Mouse (Mus musculus) heart, embryonic 14.5 days (tissue): ENCODE measurements around the gene Nt5c3. TPM values are rescaled to one million over a fixed set of nuclear protein-coding genes. Genes with fewer than 3 reads are reported as not detected.

ENCODE experiments used
- ATAC-seq: fragments of 200-750 bp; cut with Nextera tagmentation; 2 replicates; pipeline ENCODE4 v1.8.0; 2017; ENCODE audit warnings: low read depth, moderate TSS enrichment; ENCODE audit not compliant: insufficient number of reproducible peaks, insufficient read depth, low FRiP score
- H3K27ac ChIP-seq, 2 experiments: fragments of 200-500 bp in 1 of 2; fragments of 300-500 bp in 1 of 2; sonication (generic) in 1 of 2; replicated peaks in 1 of 2; 2 replicates each; pipeline ENCODE4 v1.5.1; 2012 to 2014; ENCODE audit warnings: low read depth in 2 of 2, low read length in 2 of 2, control low read depth in 1 of 2, mild to moderate bottlenecking in 1 of 2, mixed read lengths in 1 of 2; ENCODE audit not compliant: control insufficient read depth in 1 of 2, insufficient read depth in 1 of 2
- H3K27me3 ChIP-seq: fragments of 300-500 bp; sonication (generic); 2 replicates; pipeline ENCODE4 v1.6.1; 2014; ENCODE audit warnings: mild to moderate bottlenecking, low read length, control low read depth; ENCODE audit not compliant: control insufficient read depth, insufficient read depth
- H3K36me3 ChIP-seq: fragments of 300-500 bp; sonication (generic); 2 replicates; pipeline ENCODE4 v1.6.1; 2014; ENCODE audit warnings: mild to moderate bottlenecking, control low read depth, low read length, mixed read lengths; ENCODE audit not compliant: control insufficient read depth, insufficient read depth
- H3K4me1 ChIP-seq, 2 experiments: fragments of 200-500 bp in 1 of 2; fragments of 300-500 bp in 1 of 2; sonication (generic) in 1 of 2; 2 replicates each; pipeline ENCODE4 v1.6.1; 2012 to 2014; ENCODE audit warnings: low read length in 2 of 2, control low read depth in 1 of 2, mixed read lengths in 1 of 2; ENCODE audit not compliant: control insufficient read depth in 2 of 2, insufficient read depth in 2 of 2
- H3K4me2 ChIP-seq: fragments of 300-500 bp; sonication (generic); 2 replicates; pipeline ENCODE4 v1.6.1; 2014; ENCODE audit warnings: mild to moderate bottlenecking, low read length
- H3K4me3 ChIP-seq, 2 experiments: fragments of 200-500 bp in 1 of 2; fragments of 300-500 bp in 1 of 2; sonication (generic) in 1 of 2; 2 replicates each; pipeline ENCODE4 v1.5.1; 2012 to 2014; ENCODE audit warnings: low read length in 2 of 2, mild to moderate bottlenecking in 2 of 2, control low read depth in 1 of 2, low read depth in 1 of 2, moderate library complexity in 1 of 2; ENCODE audit not compliant: control insufficient read depth in 1 of 2, insufficient read depth in 1 of 2
- H3K9ac ChIP-seq: fragments of 300-500 bp; sonication (generic); 2 replicates; pipeline ENCODE4 v1.6.1; 2014; ENCODE audit warnings: mild to moderate bottlenecking, low read length
- H3K9me3 ChIP-seq: fragments of 300-500 bp; sonication (generic); 2 replicates; pipeline ENCODE4 v1.6.1; 2016; ENCODE audit warnings: low read length, control low read depth; ENCODE audit not compliant: control insufficient read depth
- WGBS: fragments of 180-500 bp; shearing (Covaris S2); extraction: QIAGEN DNeasy Blood & Tissue Kit; methylation state at CpG from one replicate; pipeline ENCODE4 v1.1.7; 2014; 5-methylcytosine and 5-hydroxymethylcytosine counted together
- polyA plus RNA-seq: library from polyadenylated mRNA; unstranded; fragments of >200 nt; fragmentation: Nextera tagmentation; extraction: Ambion mirVana; gene quantifications from 2 replicates; pipeline ENCODE4 v1.2.1, GENCODE M21; 2014

Nt5c3 gene
- polyA plus RNA-seq, 1 experiment from 2014 or later, result 74.8 TPM

DNA sequence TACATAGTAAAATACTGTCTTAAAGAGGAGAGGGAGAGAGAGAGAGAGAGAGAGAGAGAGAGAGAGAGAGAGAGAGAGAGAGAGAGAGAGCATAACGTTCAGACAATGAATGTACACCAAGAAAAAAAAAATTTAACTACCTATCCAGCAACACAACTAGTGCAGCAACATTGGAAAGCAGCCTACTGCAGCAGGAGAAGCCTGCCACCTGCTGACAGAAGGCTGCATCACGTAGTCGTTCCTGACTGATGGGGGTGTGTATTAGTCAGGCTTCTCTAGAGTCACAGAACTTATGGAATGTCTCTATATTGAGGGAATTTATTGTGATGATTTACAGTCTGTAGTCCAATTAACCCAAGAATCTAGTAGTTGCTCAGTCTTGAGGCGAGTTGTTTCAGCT lies 14.8 kb downstream of the Nt5c3 start:
- WGBS, result 10% methylated on average over 4 of the region's 4 CpGs
- no peak overlapping the region for H3K27ac ChIP-seq
- no peaks in the 10 kb centered on the region for H3K9me3 ChIP-seq
- H3K27me3 ChIP-seq, result no peaks in the 10 kb centered on the region
- peaks cover 5 to 11% of the 10 kb centered on the region in 2 experiments for H3K4me1 ChIP-seq
- no peak overlapping the region for H3K4me3 ChIP-seq
- no peak for ATAC-seq
- no peaks in the 10 kb centered on the region for H3K36me3 ChIP-seq
- H3K4me2 ChIP-seq, result no peak overlapping the region
- no peak overlapping the region for H3K9ac ChIP-seq

DNA sequence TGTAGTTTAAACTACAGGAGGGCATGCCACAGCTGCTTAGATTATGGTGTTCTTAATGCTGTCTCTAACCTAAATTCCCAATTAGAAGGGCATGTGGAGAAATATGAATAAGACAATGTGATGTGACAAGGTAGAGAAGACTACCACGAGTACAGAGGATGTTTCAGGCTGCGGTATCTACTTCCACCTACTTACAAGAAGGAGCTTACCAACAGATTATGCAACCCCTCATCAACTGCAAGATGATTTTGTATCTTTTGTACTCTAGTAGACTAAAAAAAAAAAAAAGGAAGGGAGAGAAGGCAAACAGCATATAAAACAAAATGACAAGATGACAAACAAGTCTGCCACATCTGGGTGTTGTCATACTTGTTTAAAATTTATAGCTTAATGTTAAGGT lies 15.3 kb downstream of the Nt5c3 start:
- Histone ChIP-seq H3K4me1 (peaks cover 8 to 16% of the 10 kb centered on the region in 2 experiments), H3K36me3 (no peaks in the 10 kb centered on the region), H3K27me3 (no peaks in the 10 kb centered on the region), H3K9ac (no peak overlapping the region), H3K9me3 (no peaks in the 10 kb centered on the region), H3K4me2 (no peak overlapping the region), H3K27ac (no peak overlapping the region), H3K4me3 (no peak overlapping the region)
- no peak for ATAC-seq
- 86% methylated on average over 2 of the region's 2 CpGs for WGBS

DNA sequence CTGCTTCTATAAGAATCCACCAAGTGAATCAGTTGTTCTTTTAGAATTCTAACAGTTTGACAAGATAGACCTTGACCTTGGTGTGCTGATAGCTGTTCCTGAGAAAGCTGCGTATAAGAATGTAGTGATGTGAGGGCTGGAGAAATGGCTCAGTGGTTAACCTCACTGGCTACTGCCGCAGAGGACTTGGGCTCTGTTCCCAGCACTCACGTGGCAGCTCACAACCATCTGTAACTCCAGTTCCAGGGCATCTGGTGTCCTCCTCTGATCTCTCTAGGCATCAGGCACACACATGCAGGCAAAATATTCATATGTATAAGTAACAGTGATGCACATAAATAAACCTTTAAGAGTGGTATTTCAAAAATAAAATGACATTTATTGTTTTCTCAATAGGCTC lies 15.8 kb downstream of the Nt5c3 start:
- Histone ChIP-seq H3K9ac (no peak overlapping the region), H3K27me3 (no peaks in the 10 kb centered on the region), H3K36me3 (no peaks in the 10 kb centered on the region), H3K4me2 (no peak overlapping the region), H3K4me3 (no peak overlapping the region), H3K27ac (no peak overlapping the region), H3K4me1 (peaks cover 11 to 19% of the 10 kb centered on the region in 2 experiments), H3K9me3 (no peaks in the 10 kb centered on the region)
- WGBS, result 91% methylated on average over 3 of the region's 3 CpGs
- no peak for ATAC-seq

DNA sequence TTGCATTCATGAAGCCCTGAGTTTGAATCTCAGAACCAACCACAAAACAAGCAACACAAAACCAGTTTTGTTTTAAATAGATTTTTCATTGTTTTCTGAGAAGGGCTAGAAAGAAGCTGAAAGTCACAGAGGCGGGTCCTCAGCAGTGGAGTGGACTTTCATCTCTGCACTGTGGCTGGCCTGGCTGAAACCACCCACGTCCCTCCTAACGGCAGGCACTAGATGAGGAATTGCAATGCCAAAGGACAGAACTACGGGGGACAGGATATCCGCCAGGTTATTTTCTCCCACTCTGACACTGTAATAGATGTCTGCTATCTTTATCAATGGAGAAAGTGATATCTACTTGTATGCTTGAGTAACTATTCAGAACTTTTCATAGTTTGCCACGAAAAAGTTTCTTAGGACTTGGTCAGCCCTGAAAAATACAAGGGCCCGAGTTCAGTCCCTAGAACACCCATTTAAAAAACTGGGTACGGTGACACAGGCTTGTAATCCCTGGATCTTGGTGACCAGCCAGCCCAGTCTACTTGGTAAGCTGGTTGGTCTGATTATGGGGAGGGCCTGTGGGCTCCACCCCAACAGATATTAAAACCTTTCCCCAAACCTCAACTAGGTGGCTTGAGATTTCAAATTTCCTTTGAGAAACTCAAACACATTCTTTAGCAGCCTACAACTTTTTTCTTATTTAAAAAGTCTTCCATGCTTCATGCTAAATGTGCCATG lies 17.4 kb downstream of the Nt5c3 start:
- no peak overlapping the region for H3K9ac ChIP-seq
- H3K4me1 ChIP-seq, result peaks cover 17 to 30% of the 10 kb centered on the region in 2 experiments
- H3K4me3 ChIP-seq, result no peak overlapping the region
- H3K9me3 ChIP-seq, result no peaks in the 10 kb centered on the region
- ATAC-seq, result no peak
- WGBS, result 72% methylated on average over 8 of the region's 8 CpGs
- H3K27me3 ChIP-seq, result no peaks in the 10 kb centered on the region
- H3K36me3 ChIP-seq, result no peaks in the 10 kb centered on the region
- no peak overlapping the region for H3K27ac ChIP-seq
- no peak overlapping the region for H3K4me2 ChIP-seq

DNA sequence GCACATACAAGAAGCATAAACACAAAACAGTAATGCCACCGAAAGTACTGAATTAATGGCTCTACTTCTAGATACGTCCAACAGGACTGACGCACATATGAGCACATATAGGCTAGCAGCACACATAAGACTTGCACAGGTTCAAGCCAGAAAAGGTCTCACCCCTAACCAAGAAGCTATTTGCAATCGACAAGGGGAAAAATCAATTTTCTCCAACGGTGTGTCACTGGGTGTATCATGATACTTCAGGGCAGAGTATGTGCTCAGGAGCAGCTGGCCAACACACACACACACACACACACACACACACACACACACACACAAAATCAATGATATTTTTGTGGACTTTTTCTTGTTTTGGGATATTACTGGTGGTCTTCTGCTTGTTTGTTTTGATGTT lies 18.2 kb downstream of the Nt5c3 start:
- ATAC-seq, result no peak
- Histone ChIP-seq H3K9ac (no peak overlapping the region), H3K4me3 (no peak overlapping the region), H3K4me2 (no peak overlapping the region), H3K27ac (no peak overlapping the region), H3K4me1 (peaks cover 17 to 36% of the 10 kb centered on the region in 2 experiments), H3K36me3 (no peaks in the 10 kb centered on the region), H3K9me3 (no peaks in the 10 kb centered on the region), H3K27me3 (no peaks in the 10 kb centered on the region)
- WGBS, result 90% methylated on average over 5 of the region's 5 CpGs

DNA sequence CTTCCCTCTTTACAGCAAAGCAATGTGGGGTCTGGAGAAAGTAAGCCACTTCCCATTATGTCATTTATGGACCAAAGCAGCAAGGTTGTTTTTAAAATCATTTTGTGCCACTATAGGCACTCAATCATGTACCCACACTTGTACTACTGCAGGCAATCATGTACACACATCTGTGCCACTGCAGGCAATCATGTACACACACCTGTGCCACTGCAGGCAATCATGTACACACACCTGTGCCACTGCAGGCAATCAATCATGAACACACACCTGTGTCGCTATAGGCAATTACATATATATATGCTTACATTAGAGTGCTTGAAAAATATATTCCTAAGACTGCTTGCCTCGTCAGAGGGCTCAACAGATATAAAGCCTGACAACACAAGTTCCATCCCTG lies 18.8 kb downstream of the Nt5c3 start:
- Histone ChIP-seq H3K27ac (peak overlapping the region; percentile 32 to 58; a peak in 3 of 4 replicates), H3K27me3 (no peaks in the 10 kb centered on the region), H3K4me3 (no peak overlapping the region), H3K4me1 (peaks cover 17 to 37% of the 10 kb centered on the region in 2 experiments), H3K36me3 (no peaks in the 10 kb centered on the region), H3K9me3 (no peaks in the 10 kb centered on the region), H3K9ac (no peak overlapping the region), H3K4me2 (no peak overlapping the region)
- ATAC-seq, result no peak
- WGBS, result 84% methylated on average over 2 of the region's 2 CpGs

DNA sequence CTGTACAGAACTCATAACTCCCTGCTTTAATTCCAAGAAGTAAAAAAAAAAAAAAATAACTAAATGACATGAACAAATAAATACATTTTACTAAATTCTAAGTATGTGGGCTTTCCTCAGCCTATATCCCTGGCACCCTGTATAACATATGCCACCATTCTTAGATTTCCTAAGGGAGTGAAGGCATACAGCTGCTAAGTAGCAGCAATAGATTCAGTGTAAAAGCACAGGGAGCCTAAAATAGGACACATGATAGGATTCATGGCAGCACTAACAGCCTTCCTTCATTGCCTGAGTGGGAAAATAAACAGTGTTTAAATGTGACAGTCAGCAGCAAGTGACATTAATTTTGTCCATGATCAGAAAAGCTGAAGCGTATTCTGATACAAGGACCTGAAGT lies 19.4 kb downstream of the Nt5c3 start:
- no peaks in the 10 kb centered on the region for H3K9me3 ChIP-seq
- H3K9ac ChIP-seq, result no peak overlapping the region
- 62% methylated on average over 1 of the region's 1 CpGs for WGBS
- H3K27me3 ChIP-seq, result no peaks in the 10 kb centered on the region
- peaks cover 17 to 44% of the 10 kb centered on the region in 2 experiments for H3K4me1 ChIP-seq
- no peak for ATAC-seq
- no peaks in the 10 kb centered on the region for H3K36me3 ChIP-seq
- H3K27ac ChIP-seq, result peak overlapping the region; percentile 32 to 58
- H3K4me2 ChIP-seq, result peak overlapping the region; percentile 6; the same call in 1 of the 2 replicates
- no peak overlapping the region for H3K4me3 ChIP-seq

DNA sequence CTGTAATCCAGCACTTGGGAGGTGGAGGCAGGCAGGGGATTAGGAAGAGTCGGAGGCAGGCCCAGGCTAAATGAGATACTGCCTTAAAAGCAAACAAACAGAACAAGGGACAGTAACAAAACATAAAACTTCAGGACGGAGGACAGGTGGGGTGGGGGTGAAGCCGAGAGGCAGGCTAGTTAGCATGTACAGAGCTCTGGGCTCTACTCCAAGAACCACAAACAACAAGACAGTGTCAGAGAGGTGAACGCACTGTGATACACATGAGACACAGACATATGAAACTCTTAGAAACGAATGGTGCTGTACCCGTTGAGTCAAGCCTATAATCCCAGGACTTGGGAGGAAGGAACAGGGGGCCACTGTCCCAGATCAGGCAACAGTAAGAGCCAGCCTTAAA lies 19.9 kb downstream of the Nt5c3 start:
- Histone ChIP-seq H3K4me1 (peaks cover 17 to 48% of the 10 kb centered on the region in 2 experiments), H3K36me3 (no peaks in the 10 kb centered on the region), H3K27me3 (no peaks in the 10 kb centered on the region), H3K4me2 (peak overlapping the region; percentile 5; the same call in 1 of the 2 replicates), H3K4me3 (no peak overlapping the region), H3K9ac (no peak overlapping the region; the same call in 1 of the 2 replicates), H3K27ac (peak overlapping the region; percentile 58 to 66), H3K9me3 (no peaks in the 10 kb centered on the region)
- WGBS, result 27% methylated on average over 6 of the region's 6 CpGs
- ATAC-seq, result 0 out of 2 replicates have a peak, but pooled peaks have one; percentile 38
